Mouse (Mus musculus): ENCODE results near the gene Cdk18.

Gene Cdk18

DNA sequence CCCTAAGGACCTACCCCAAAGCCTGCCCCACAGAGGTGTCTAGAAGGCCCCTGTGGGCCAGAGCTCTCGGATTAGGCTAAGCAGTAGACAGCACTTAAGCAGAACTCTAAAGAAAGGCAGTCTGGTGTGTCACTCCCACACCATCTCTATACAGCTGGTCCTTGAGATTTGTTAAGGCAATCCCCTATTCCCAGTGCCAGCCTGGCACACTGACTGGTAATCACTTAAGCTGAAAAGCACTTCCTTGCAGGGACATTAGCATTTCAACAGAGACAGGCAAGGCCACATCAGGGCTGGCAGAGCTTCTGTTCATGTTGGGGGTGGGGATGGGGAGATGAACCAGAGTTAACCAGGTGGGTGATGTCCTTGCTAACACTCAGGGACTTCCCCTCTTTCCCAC lies 74.5 kb downstream of the Cdk18 start:
- no peak for DNase-seq (ENCODE audit: low spot score)

DNA sequence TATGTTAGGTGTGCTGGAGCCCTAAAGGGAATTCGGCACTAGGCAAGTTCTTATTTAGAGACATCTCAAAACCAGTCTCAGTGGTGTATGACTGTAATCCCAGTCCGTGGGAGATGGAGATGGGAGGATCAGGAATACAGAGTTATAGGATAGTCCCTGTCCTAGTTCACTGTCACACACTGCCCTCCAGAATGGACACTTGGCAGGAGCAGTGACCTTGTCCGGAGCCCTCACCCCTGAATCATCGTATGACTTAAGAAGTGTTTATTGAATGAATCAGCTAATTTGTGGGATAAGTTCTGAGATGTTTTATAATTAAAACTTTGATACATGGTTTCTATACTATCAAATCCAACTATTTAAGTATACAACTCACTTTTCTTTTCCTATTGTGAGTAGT lies 76.4 kb downstream of the Cdk18 start:
- no peak for DNase-seq (ENCODE audit: low spot score)
